8 mouse cellular contexts compared by ENCODE assay signal in the genomic region with DNA sequence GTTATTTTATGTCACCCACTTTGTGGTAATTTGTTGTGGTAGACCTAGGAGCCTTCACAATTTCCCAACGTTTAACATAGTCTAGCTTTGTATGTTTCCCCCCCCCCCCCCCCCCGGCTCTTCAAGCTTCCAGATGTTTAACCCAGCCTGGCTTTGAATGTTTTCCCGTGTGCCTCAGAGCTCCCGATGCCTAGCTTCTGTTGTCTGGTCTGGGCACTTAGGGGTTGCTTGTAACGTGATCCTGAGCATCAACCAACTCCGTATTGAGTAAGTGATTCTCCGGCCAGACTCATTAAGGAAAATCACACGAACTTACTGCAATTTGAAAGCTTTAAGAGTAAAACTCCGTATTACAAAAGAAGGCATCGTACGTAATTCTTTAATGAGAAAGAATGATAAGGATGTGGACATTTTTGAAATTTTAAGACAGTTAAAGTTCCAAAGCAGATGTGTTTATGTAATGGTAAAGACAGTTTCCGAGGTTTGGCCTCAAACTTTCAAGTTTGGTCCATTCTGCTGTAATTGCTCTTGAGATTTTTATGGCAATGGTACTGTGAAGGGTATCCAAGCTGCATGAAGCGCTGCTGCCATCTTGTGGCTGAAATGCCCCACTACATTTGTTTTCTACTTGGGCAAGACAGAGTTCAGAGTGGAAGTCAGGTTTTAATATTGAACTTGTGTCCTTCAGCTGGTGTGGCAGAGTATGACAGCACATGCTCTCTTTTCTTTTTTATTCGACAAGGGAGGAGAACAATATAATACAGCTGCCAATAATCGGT.
DNase-seq lines count a peak whose midpoint lies in the region; ATAC-seq lines count a peak whose summit lies in the region.

No protein-coding gene starts in this region.

- H3K27ac ChIP-seq in hindbrain, embryonic 14.5 days, result no peak overlapping the region

- no peaks in the 10 kb centered on the region for H3K27me3 ChIP-seq in hindbrain, embryonic 14.5 days (ENCODE audit: control insufficient read depth, insufficient read depth, low read length)

- WGBS in hindbrain, embryonic 14.5 days, result 41% methylated on average over 15 of the region's 15 CpGs

- H3K36me3 ChIP-seq in hindbrain, embryonic 14.5 days (replicated peaks; ENCODE audit: control insufficient read depth, insufficient read depth), result no peaks in the 10 kb centered on the region

- no peak overlapping the region for H3K9ac ChIP-seq in hindbrain, embryonic 14.5 days

- DNase-seq in NIH3T3 (ENCODE audit: low read depth), result peak; percentile 83
- DNase-seq in cerebellum, adult 9-10 months, result peak; percentile 82
- peak; percentile 48 to 76 for DNase-seq in frontal cortex, postnatal 10 days (ENCODE audit: low spot score in 2 of 2)
- DNase-seq in hindbrain, embryonic 14.5 days (ENCODE audit: low spot score), result peak; percentile 93
- DNase-seq in layer of hippocampus, postnatal 14 days (ENCODE audit: low spot score in 2 of 2), result peak; percentile 82 to 90
- peak; percentile 61 to 81 for DNase-seq in lung, postnatal 4 days
- DNase-seq in right cerebral cortex, postnatal 25 days, result peak; percentile 70
- peak; percentile 37 to 77 for DNase-seq in urinary bladder, postnatal 4 days (ENCODE audit: low spot score in 2 of 2)

- ATAC-seq in hindbrain, embryonic 14.5 days (ENCODE audit: low FRiP score), result peak; percentile 81

- peaks cover 6% of the 10 kb centered on the region; the same call in 1 of the 2 replicates for H3K4me1 ChIP-seq in hindbrain, embryonic 14.5 days (replicated peaks; ENCODE audit: control insufficient read depth, insufficient read depth, low read length)

- H3K4me3 ChIP-seq in hindbrain, embryonic 14.5 days (replicated peaks; ENCODE audit: low read length), result no peak overlapping the region

- H3K4me2 ChIP-seq in hindbrain, embryonic 14.5 days (replicated peaks), result no peak overlapping the region

- H3K9me3 ChIP-seq in hindbrain, embryonic 14.5 days (ENCODE audit: control insufficient read depth, low read length), result no peaks in the 10 kb centered on the region
